Mouse (Mus musculus): ENCODE results near the gene Tbc1d22a.

Tbc1d22a gene

GRCm38 (mm10) chr15:86238076-86238475, 23.8 kb downstream of the Tbc1d22a start:
- no peak for DNase-seq

- no peak for DNase-seq
Observed at GRCm38 (mm10) chr15:86239068-86239467, 24.8 kb downstream of the Tbc1d22a start.

DNA sequence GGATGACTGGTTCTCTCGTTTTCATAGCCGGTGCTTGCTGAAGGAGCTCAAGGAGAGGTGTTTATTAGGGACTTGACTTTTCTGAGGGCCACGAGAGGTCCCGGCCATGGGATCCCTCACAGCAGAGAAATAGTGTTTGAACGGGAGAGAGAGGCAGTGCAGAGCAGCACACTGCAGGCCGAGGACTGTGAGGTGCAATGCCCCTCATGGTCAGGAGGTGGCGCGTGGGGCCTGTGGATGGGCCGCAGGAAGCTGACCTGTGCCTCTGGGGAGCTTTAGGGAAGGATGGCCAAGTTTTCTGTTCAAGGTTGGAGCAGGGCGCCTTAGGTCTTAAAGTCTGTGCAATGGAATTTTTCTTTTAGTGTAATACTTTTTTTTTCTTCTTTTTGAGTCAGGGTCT, 25.5 kb downstream of the Tbc1d22a start:
- peak; percentile 89 to 93 for DNase-seq

DNA sequence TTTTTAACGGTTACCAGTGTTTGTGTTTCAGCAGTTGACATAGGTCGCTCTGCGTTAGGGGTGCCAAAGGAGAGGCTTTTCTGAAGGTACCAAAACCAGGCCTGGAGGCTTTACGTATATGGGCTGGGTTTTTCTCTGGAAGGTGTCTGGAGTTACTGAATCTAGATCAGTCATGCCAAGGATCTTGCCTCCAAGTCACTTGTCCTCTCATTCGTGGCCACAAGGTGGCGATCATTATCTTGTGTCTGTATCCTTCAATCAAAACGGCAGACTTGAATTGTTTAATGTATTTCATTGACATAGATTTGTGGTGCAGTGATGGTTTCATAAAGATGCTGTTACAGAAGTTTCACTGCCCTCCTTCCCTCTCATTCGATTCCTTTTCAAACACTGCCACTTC, 29.4 kb downstream of the Tbc1d22a start:
- DNase-seq: peak; percentile 86 to 92

GRCm38 (mm10) chr15:86244380-86244779, 30.1 kb downstream of the Tbc1d22a start:
- no peak for DNase-seq

GRCm38 (mm10) chr15:86250269-86250668, 36.0 kb downstream of the Tbc1d22a start:
- DNase-seq: peak; percentile 66 to 77

- no peak for DNase-seq
Observed at GRCm38 (mm10) chr15:86252130-86252529, 37.9 kb downstream of the Tbc1d22a start.

GRCm38 (mm10) chr15:86252684-86253083, 38.4 kb downstream of the Tbc1d22a start:
- DNase-seq: no peak

- DNase-seq: no peak
Observed at GRCm38 (mm10) chr15:86253411-86253810, 39.2 kb downstream of the Tbc1d22a start.

GRCm38 (mm10) chr15:86256201-86256600, 41.9 kb downstream of the Tbc1d22a start:
- DNase-seq: no peak

- DNase-seq: no peak
Observed at GRCm38 (mm10) chr15:86256728-86257179, 42.5 kb downstream of the Tbc1d22a start.

- DNase-seq: peak in 1 of 2 experiments; percentile 38
Observed at GRCm38 (mm10) chr15:86257916-86258685, 43.8 kb downstream of the Tbc1d22a start.

- no peak for DNase-seq
Observed at GRCm38 (mm10) chr15:86259233-86259632, 45.0 kb downstream of the Tbc1d22a start.

GRCm38 (mm10) chr15:86260111-86260510, 45.9 kb downstream of the Tbc1d22a start:
- peak; percentile 55 to 62 for DNase-seq

DNA sequence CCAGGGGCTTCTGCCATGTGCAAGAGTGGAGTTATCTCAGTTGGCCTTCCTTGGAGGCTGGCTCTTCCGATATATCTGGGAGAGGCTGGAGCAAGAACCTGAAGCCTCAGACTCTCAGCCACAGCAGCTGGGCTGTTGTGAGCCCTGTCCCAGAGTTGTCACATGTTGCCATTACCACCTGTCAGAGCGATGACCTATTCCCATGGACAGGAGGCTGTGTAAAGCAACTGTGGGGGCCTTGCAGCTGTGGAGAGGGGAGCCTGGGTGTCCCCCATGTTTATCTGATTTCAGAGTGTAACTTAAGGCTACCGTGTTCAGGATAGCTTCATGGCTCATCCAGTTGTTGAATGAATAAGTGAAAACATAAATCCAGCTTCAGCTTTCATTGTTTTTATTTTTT, 50.1 kb downstream of the Tbc1d22a start:
- DNase-seq: no peak

DNA sequence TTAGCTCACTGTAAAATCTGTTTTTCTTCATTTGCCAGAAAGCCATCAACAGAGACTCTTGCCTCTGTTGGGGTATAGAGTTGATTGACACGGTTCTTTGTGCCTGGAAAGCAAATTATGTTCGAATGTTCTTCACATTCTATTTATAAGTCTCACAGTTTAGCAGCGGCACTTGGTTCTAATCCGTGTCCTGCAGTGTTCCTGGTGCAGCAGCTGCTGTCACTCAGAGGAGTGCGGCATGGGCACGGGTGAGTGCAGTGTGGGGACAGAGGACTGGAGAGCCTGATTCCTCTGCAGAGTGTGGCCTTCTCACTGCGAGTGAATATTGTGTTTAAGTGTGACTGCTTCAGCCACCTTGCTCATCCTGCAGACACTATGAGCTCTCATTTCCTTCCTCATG, 50.5 kb downstream of the Tbc1d22a start:
- no peak for DNase-seq

- no peak for DNase-seq
Observed at GRCm38 (mm10) chr15:86266975-86267374, 52.7 kb downstream of the Tbc1d22a start.

DNA sequence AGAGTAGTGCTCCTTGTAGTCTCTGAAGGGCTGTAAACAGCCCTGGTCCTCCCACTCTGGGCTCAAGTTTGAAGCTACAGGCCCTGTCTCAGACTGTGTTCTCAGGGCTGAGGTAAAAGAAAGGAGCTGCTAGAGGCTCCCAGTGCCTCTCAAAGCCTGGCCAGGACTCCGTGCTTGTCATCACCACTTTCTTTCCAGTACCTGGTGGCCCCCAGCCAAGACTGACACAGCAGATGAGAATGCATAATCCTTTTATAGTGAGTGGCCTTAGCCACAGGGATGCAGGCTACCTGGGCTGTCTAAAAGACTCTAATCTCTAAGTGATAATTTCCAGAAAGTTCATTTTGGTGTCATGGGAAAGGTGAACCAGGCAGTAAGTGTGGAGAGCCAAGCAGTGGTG, 54.3 kb downstream of the Tbc1d22a start:
- peak; percentile 67 to 83 for DNase-seq

DNA sequence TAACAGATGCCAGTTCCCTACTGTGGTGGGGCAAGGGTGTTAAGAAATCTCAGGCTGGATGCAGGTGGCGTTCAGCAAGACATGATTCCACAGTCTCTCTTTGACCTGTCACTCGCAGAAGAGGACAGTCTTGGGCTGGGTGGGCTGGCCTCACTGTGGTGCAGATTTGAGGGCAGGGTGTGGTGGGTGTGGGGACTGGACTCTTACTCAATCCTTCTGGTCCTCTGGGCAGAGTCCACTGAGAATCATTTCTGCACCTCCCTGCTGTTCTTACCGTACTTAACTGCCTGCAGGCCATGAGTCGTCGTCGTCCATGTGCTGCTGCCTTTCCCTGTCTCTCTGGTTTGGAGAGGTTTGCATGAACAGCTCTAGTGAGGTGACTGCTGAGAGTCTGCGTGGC, 61.5 kb downstream of the Tbc1d22a start:
- DNase-seq: no peak

GRCm38 (mm10) chr15:86276538-86277264, 62.4 kb downstream of the Tbc1d22a start:
- no peak for DNase-seq

DNA sequence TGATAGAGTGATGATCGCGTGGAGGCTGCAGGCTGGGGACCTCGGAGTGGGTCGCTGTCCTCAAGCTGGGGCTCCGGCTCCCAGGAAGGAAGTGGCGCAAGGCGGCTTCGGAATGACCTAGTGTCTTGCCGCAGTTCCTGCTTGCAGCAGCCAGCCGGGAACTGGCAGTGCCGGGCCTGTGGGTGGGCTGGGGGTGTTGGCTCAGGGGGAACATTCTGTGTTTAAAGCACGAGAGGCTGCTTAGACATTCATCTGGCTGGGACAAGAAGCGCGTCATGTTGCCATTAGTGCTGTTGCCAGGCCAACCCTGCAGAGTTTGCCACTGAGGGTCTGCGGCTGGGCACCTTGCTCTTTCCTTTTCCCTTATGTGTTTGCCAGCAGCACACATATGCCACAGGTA, 63.2 kb downstream of the Tbc1d22a start:
- peak; percentile 24 to 29 for DNase-seq

- no peak for DNase-seq
Observed at GRCm38 (mm10) chr15:86279059-86279974, 65.1 kb downstream of the Tbc1d22a start.

GRCm38 (mm10) chr15:86280137-86280536, 65.9 kb downstream of the Tbc1d22a start:
- DNase-seq: no peak
